Mouse (Mus musculus): ENCODE results near the gene 9530003J23Rik. TPM values are rescaled to one million over a fixed set of nuclear protein-coding genes. Genes with fewer than 3 reads are reported as not detected.
"Not testable (repeated sequence)": the region's sequence is repeated elsewhere in the genome, so short reads cannot be mapped to it uniquely, and the experiment has no call there.

Gene 9530003J23Rik
- polyA plus RNA-seq, 1 experiment from 2014 or later: not detected

DNA sequence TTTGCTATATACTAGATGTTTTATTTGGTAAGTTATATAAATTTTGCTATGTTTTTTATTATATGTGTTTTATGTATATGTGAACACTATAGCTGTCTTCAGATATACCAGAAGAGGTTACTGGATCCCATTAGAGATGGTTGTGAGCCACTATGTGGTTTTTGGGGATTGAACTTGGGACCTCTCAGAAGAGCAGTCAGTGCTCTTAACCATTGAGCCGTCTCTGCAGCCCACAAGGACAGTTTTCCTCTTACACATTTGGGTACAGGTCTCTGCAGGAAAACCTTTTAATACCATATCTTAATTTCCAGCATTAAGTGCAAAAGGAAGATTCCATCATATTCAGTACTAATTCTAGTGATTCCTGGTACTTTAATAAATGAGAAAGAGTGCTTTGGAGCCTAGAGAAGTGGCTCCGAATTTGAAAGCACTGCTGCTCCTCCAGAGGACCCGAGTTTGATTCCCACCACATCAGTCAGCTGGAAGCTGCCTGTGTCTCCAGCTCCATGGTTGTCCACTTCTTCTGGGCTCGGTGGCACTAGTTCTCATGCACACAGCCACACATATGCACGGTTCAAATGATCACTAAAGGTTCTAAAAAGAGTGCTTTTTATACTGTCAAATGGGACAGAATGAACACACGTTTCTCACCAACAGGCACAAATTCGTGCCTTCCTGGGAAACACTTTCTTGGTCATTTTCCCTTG lies 45.5 kb upstream of the 9530003J23Rik start:
- Histone ChIP-seq H3K4me1 (replicated peaks; ENCODE audit: control insufficient read depth, insufficient read depth) (0 out of 2 replicates have a peak, but pooled peaks cover 2% of the 10 kb centered on the region), H3K4me2 (replicated peaks; ENCODE audit: low read depth) (no peak overlapping the region), H3K36me3 (ENCODE audit: control insufficient read depth, insufficient read depth, low read length) (no peaks in the 10 kb centered on the region), H3K9me3 (ENCODE audit: control insufficient read depth, low read length) (no peaks in the 10 kb centered on the region), H3K27me3 (ENCODE audit: control insufficient read depth, insufficient read depth, low read length) (no peaks in the 10 kb centered on the region), H3K9ac (ENCODE audit: low read length) (no peak overlapping the region), H3K27ac (replicated peaks) (no peak overlapping the region), H3K4me3 (ENCODE audit: low read depth, low read length) (no peak overlapping the region)
- TF ChIP-seq EP300 (optimal IDR thresholded peaks at IDR 0.05) (no peak), CTCF (IDR thresholded peaks at IDR 0.05; ENCODE audit: low read depth) (no peak)
- DNase-seq (ENCODE audit: low spot score) (no peak), ATAC-seq (ENCODE audit: low FRiP score, low TSS enrichment) (no peak)
- WGBS: 78% methylated on average over 7 of the region's 7 CpGs

DNA sequence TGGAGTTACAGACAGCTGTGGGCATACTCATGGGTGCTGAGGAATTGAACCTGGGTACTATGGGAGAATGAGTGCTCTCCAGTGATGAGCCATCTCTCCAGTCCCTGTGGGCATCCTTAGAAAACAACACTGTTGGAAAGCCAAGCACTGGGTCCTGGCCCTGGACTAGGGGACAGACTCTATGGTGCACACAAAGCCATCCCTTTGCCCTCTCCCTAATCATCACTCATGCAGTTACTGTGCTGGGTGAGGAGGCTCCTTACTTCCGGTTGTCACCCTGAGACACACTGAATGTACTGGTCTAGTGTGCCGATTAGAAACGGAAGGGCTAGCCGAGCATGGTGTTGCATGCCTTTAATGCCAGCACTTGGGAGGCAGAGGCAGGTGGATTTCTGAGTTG lies 44.7 kb upstream of the 9530003J23Rik start:
- WGBS: 90% methylated on average over 4 of the region's 4 CpGs
- H3K9ac ChIP-seq (ENCODE audit: low read length); H3K4me3 ChIP-seq (ENCODE audit: low read depth, low read length); H3K36me3 ChIP-seq (ENCODE audit: control insufficient read depth, insufficient read depth, low read length); H3K27ac ChIP-seq (replicated peaks); DNase-seq (ENCODE audit: low spot score); H3K27me3 ChIP-seq (ENCODE audit: control insufficient read depth, insufficient read depth, low read length); H3K4me1 ChIP-seq (replicated peaks; ENCODE audit: control insufficient read depth, insufficient read depth); ATAC-seq (ENCODE audit: low FRiP score, low TSS enrichment); H3K4me2 ChIP-seq (replicated peaks; ENCODE audit: low read depth); H3K9me3 ChIP-seq (ENCODE audit: control insufficient read depth, low read length): not testable (repeated sequence)

DNA sequence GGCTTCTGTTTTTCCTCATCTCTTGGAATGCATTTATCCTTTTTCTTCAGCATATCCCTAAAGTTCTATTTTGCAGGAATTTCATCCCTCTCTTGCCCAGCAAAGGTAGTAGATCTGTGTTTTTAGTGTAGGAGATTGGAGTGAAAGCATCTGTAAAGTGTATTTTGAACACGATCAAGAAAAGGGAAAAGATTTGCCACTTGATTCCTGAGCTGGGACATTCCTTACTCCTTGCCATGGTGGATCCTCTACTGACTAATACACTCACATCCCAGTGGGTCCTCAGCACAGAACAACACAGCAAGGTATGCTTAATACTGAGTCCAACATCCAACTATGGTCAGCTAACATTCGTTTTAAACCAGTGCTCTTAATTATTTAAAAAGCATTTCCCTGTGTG lies 44.0 kb upstream of the 9530003J23Rik start:
- no peaks in the 10 kb centered on the region for H3K9me3 ChIP-seq (ENCODE audit: control insufficient read depth, low read length)
- WGBS: 68% methylated on average over 2 of the region's 2 CpGs
- no peaks in the 10 kb centered on the region for H3K36me3 ChIP-seq (ENCODE audit: control insufficient read depth, insufficient read depth, low read length)
- no peak overlapping the region for H3K27ac ChIP-seq (replicated peaks)
- H3K9ac ChIP-seq (ENCODE audit: low read length): no peak overlapping the region
- H3K27me3 ChIP-seq (ENCODE audit: control insufficient read depth, insufficient read depth, low read length): no peaks in the 10 kb centered on the region
- ATAC-seq (ENCODE audit: low FRiP score, low TSS enrichment) (no peak), DNase-seq (ENCODE audit: low spot score) (no peak)
- H3K4me1 ChIP-seq (replicated peaks; ENCODE audit: control insufficient read depth, insufficient read depth): 0 out of 2 replicates have a peak, but pooled peaks cover 2% of the 10 kb centered on the region
- TF ChIP-seq CTCF (IDR thresholded peaks at IDR 0.05; ENCODE audit: low read depth): no peak
- H3K4me3 ChIP-seq (ENCODE audit: low read depth, low read length): no peak overlapping the region
- H3K4me2 ChIP-seq (replicated peaks; ENCODE audit: low read depth): no peak overlapping the region

DNA sequence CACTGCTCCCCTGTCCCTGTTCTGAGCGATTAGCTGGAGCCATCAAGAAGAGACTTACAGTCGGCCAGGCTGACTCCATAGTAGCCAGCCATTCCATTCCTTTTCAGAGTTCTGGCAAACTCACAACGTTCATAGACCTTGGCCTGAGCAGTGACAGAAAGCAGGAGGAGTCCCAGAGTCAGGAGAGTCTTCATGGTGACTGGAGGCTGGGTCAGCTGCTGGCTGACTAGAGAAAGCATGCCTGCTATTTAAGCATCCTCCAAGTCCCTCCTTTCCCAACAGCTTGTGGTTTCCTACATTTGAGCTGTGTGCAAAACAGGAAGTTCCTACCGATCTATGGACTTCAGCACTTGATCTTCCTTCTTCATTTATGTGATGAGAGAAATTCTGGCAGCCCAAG lies 43.5 kb upstream of the 9530003J23Rik start, which contains the start of gene Lyz2:
Lyz2 (minus strand) TSS at position 273 of the 400 bp plus-strand sequence.
- no peak for DNase-seq (ENCODE audit: low spot score)
- H3K4me2 ChIP-seq (replicated peaks; ENCODE audit: low read depth): no peak within 1 kb of the TSS

DNA sequence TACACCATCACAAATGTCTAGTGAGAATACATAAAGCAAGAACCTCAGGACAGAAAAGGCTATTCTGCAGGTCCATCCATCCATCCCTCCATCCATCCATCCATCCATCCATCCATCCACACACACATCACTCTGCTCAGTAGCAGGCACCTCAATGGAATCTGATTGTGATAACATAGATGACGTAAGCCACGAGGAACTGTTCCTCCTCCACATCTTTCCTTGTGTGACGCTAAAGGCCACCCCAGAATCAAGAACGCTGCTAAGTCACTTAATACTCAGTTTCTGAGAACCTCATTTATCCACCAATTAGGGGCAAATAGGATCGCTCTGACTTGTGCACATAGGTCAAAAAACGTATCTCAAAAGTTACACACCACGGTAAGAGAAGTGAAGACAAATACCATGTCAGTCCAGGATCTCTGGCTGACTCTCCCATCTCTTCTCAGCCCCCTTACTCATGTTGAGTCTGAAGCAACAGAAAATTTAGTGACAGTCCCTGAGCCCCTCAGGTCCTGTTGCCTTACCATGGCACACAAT lies 42.9 kb upstream of the 9530003J23Rik start:
- DNase-seq (ENCODE audit: low spot score) (no peak), ATAC-seq (ENCODE audit: low FRiP score, low TSS enrichment) (no peak)
- peak overlapping the region; percentile 67 for H3K27ac ChIP-seq (replicated peaks)
- no peaks in the 10 kb centered on the region for H3K27me3 ChIP-seq (ENCODE audit: control insufficient read depth, insufficient read depth, low read length)
- no peak overlapping the region for H3K9ac ChIP-seq (ENCODE audit: low read length)
- H3K36me3 ChIP-seq (ENCODE audit: control insufficient read depth, insufficient read depth, low read length): no peaks in the 10 kb centered on the region
- no peak for TF ChIP-seq CTCF (IDR thresholded peaks at IDR 0.05; ENCODE audit: low read depth)
- TF ChIP-seq EP300 (optimal IDR thresholded peaks at IDR 0.05): no peak
- H3K4me3 ChIP-seq (ENCODE audit: low read depth, low read length): no peak overlapping the region
- H3K9me3 ChIP-seq (ENCODE audit: control insufficient read depth, low read length): no peaks in the 10 kb centered on the region
- H3K4me2 ChIP-seq (replicated peaks; ENCODE audit: low read depth): no peak overlapping the region
- 0 out of 2 replicates have a peak, but pooled peaks cover 2% of the 10 kb centered on the region for H3K4me1 ChIP-seq (replicated peaks; ENCODE audit: control insufficient read depth, insufficient read depth)
- WGBS: 76% methylated on average over 7 of the region's 7 CpGs

More for the DNA sequence above, 43.5 kb upstream of the 9530003J23Rik start, which contains the start of gene Lyz2:
- TF ChIP-seq EP300 (optimal IDR thresholded peaks at IDR 0.05): no peak
- no peak for TF ChIP-seq CTCF (IDR thresholded peaks at IDR 0.05; ENCODE audit: low read depth)
- Histone ChIP-seq H3K9me3 (ENCODE audit: control insufficient read depth, low read length) (no peaks in the 10 kb centered on the region), H3K4me1 (replicated peaks; ENCODE audit: control insufficient read depth, insufficient read depth) (0 out of 2 replicates have a peak, but pooled peaks cover 2% of the 10 kb centered on the region), H3K27me3 (ENCODE audit: control insufficient read depth, insufficient read depth, low read length) (no peaks in the 10 kb centered on the region), H3K27ac (replicated peaks) (peak within 1 kb of the TSS; percentile 67), H3K36me3 (ENCODE audit: control insufficient read depth, insufficient read depth, low read length) (no peaks in the 10 kb centered on the region), H3K4me3 (ENCODE audit: low read depth, low read length) (no peak within 1 kb of the TSS), H3K9ac (ENCODE audit: low read length) (no peak within 1 kb of the TSS)
- ATAC-seq (ENCODE audit: low FRiP score, low TSS enrichment): peak; percentile 38; the same call in 1 of the 2 replicates
- 33% methylated on average over 4 of the region's 4 CpGs for WGBS

DNA sequence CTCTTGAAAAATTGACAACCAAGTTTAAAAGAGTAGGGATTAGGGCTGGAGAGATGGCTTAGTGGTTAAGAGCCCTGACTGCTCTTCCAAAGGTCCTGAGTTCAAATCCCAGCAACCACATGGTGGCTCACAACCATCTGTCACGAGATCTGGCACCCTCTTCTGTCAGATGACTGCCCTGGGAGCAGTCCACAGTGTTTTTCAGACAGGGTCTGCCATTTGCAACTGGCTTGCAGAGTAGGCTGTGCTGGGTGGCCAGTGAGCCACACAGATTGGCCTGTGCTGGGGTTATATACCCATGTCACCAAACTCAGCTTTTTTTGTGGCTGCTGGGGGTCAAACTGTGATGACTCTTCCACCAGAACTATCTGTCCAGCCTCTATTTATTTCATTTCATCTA lies 41.5 kb upstream of the 9530003J23Rik start:
- Histone ChIP-seq H3K9me3 (ENCODE audit: control insufficient read depth, low read length) (no peaks in the 10 kb centered on the region), H3K4me2 (replicated peaks; ENCODE audit: low read depth) (no peak overlapping the region), H3K27ac (replicated peaks) (no peak overlapping the region), H3K4me3 (ENCODE audit: low read depth, low read length) (no peak overlapping the region), H3K4me1 (replicated peaks; ENCODE audit: control insufficient read depth, insufficient read depth) (0 out of 2 replicates have a peak, but pooled peaks cover 2% of the 10 kb centered on the region), H3K27me3 (ENCODE audit: control insufficient read depth, insufficient read depth, low read length) (no peaks in the 10 kb centered on the region), H3K9ac (ENCODE audit: low read length) (no peak overlapping the region), H3K36me3 (ENCODE audit: control insufficient read depth, insufficient read depth, low read length) (no peaks in the 10 kb centered on the region)
- ATAC-seq (ENCODE audit: low FRiP score, low TSS enrichment): no peak
- no peak for DNase-seq (ENCODE audit: low spot score)
- TF ChIP-seq EP300 (optimal IDR thresholded peaks at IDR 0.05) (no peak), CTCF (IDR thresholded peaks at IDR 0.05; ENCODE audit: low read depth) (no peak)
- WGBS: 64% methylated on average over 1 of the region's 1 CpGs

DNA sequence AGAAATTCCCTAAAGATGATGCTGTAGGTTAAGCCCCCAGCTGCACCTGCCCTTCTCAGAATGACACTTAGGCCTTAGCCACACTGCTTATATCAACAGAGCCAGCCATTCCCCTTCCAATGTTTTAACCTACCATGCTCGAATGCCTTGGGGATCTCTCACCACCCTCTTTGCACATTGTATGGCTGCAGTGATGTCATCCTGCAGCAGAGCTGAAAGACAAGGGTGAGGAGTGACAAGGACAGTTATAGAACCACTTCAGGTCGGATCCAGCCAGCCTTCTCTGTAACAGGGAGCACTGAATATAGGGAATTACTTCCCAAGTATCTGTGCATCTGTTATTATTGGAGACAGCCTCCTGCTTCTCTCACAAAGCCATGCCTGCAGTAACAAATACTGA lies 40.0 kb upstream of the 9530003J23Rik start:
- not testable (repeated sequence) for H3K4me3 ChIP-seq (ENCODE audit: low read depth, low read length); ATAC-seq (ENCODE audit: low FRiP score, low TSS enrichment); H3K4me2 ChIP-seq (replicated peaks; ENCODE audit: low read depth); H3K9me3 ChIP-seq (ENCODE audit: control insufficient read depth, low read length); H3K4me1 ChIP-seq (replicated peaks; ENCODE audit: control insufficient read depth, insufficient read depth); H3K36me3 ChIP-seq (ENCODE audit: control insufficient read depth, insufficient read depth, low read length); DNase-seq (ENCODE audit: low spot score); H3K27ac ChIP-seq (replicated peaks); H3K27me3 ChIP-seq (ENCODE audit: control insufficient read depth, insufficient read depth, low read length); H3K9ac ChIP-seq (ENCODE audit: low read length)
- WGBS: 45% methylated on average over 2 of the region's 2 CpGs

DNA sequence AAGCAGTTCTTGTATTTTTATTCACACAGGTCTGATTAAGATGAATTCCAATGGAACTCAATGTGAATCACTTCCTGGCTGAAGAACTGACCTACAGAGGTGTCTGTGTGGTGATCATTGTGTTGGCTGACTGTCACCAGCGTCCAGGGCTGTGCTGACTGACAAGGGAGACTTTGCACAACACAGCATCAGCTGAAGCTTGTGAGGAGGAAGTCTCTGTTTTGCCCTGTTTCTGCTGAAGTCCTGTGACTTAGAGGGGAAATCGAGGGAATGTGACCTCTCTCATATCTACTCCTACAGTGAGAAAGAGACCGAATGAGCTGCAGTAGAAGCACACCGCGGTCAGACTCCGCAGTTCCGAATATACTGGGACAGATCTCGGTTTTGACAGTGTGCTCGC lies 39.3 kb upstream of the 9530003J23Rik start:
- WGBS: 85% methylated on average over 9 of the region's 9 CpGs
- H3K4me1 ChIP-seq (replicated peaks; ENCODE audit: control insufficient read depth, insufficient read depth); H3K4me3 ChIP-seq (ENCODE audit: low read depth, low read length); H3K27ac ChIP-seq (replicated peaks); H3K9ac ChIP-seq (ENCODE audit: low read length); DNase-seq (ENCODE audit: low spot score); H3K4me2 ChIP-seq (replicated peaks; ENCODE audit: low read depth); H3K27me3 ChIP-seq (ENCODE audit: control insufficient read depth, insufficient read depth, low read length); H3K36me3 ChIP-seq (ENCODE audit: control insufficient read depth, insufficient read depth, low read length); H3K9me3 ChIP-seq (ENCODE audit: control insufficient read depth, low read length); ATAC-seq (ENCODE audit: low FRiP score, low TSS enrichment): not testable (repeated sequence)

Measured in stomach, postnatal 0 days (tissue).